Mouse (Mus musculus) liver, embryonic 13.5 days (tissue): ENCODE data around the gene Gm17657. TPM values are rescaled to one million over a fixed set of nuclear protein-coding genes. Genes with fewer than 3 reads are reported as not detected.
"Not testable (repeated sequence)": the region's sequence is repeated elsewhere in the genome, so short reads cannot be mapped to it uniquely, and the experiment has no call there.

ENCODE experiments used
- ATAC-seq: fragments of 200-750 bp; cut with Nextera tagmentation; 2 replicates; pipeline ENCODE4 v1.8.0; 2017; ENCODE audit warnings: low read depth, mild to moderate bottlenecking, moderate number of reproducible peaks, moderate library complexity
- DNase-seq: peaks from one replicate; pipeline ENCODE4 v3.0.0; 2022
- H3K27ac ChIP-seq: fragments of 300-500 bp; sonication (generic); 2 replicates; pipeline ENCODE4 v1.5.1; 2015; ENCODE audit warnings: moderate library complexity, mild to moderate bottlenecking, inconsistent platforms
- H3K27me3 ChIP-seq: fragments of 300-500 bp; sonication (generic); 2 replicates; pipeline ENCODE4 v1.6.1; 2015; ENCODE audit warnings: mild to moderate bottlenecking, inconsistent platforms
- H3K36me3 ChIP-seq: fragments of 300-500 bp; sonication (generic); 2 replicates; pipeline ENCODE4 v1.6.1; 2015; ENCODE audit warnings: mild to moderate bottlenecking, inconsistent platforms
- H3K4me1 ChIP-seq: fragments of 300-500 bp; sonication (generic); replicated peaks from 2 replicates; pipeline ENCODE4 v1.6.1; 2015; ENCODE audit warnings: inconsistent platforms
- H3K4me2 ChIP-seq: fragments of 300-500 bp; sonication (generic); 2 replicates; pipeline ENCODE4 v1.6.1; 2015; ENCODE audit warnings: inconsistent platforms, mild to moderate bottlenecking, moderate library complexity
- H3K4me3 ChIP-seq: fragments of 300-500 bp; sonication (generic); replicated peaks from 2 replicates; pipeline ENCODE4 v1.5.1; 2015; ENCODE audit warnings: mild to moderate bottlenecking, inconsistent platforms
- H3K9ac ChIP-seq: fragments of 300-500 bp; sonication (generic); 2 replicates; pipeline ENCODE4 v1.6.1; 2015; ENCODE audit warnings: mild to moderate bottlenecking, inconsistent platforms
- H3K9me3 ChIP-seq: fragments of 300-500 bp; sonication (generic); replicated peaks from 2 replicates; pipeline ENCODE4 v1.6.1; 2016; ENCODE audit warnings: inconsistent platforms
- WGBS: fragments of 180-500 bp; shearing (Covaris S2); methylation state at CpG from one replicate; pipeline ENCODE4 v1.1.7; 2015; ENCODE audit not compliant: insufficient replicate concordance; 5-methylcytosine and 5-hydroxymethylcytosine counted together
- polyA plus RNA-seq: library from polyadenylated mRNA; unstranded; fragments of >200 nt; fragmentation: Nextera tagmentation; extraction: Ambion mirVana; gene quantifications from 2 replicates; pipeline ENCODE4 v1.2.1, GENCODE M21; 2015

Gene Gm17657
- polyA plus RNA-seq, 1 experiment from 2014 or later, result not detected

DNA sequence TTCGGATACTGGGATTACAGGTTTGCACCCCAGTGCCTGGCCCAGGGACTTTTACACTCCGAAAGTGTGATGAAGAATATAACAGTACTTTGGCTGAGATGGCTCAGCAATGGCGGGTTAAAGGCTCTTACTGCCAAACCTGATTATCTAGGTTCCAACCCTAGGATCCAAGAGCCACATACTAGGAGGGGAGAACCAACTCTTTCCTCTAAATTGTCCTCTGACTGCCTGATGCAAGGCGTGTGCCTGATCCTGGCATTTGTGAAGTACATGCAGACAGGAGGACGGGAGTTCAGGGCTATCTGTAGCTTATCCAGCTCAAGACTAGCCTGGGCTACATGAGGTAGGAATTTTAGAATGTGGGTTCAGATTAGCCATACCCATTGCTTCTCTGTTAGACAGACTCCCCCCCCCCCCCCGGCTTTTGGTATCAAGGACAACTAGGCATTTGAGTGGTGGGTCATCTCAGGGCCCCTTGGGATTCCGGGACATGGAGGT is 49.1 kb downstream of the Gm17657 start:
- H3K4me1 ChIP-seq, result peaks cover 92% of the 10 kb centered on the region
- no peaks in the 10 kb centered on the region for H3K9me3 ChIP-seq
- peak; percentile 26 for ATAC-seq
- 15% methylated on average over 7 of the region's 7 CpGs for WGBS
- H3K4me2 ChIP-seq, result peak overlapping the region; percentile 65
- H3K27ac ChIP-seq, result peak overlapping the region; percentile 99
- peak overlapping the region; percentile 31 for H3K4me3 ChIP-seq
- DNase-seq, result peak; percentile 50
- peak overlapping the region; percentile 80 for H3K9ac ChIP-seq
- peaks cover 15% of the 10 kb centered on the region for H3K36me3 ChIP-seq
- no peaks in the 10 kb centered on the region for H3K27me3 ChIP-seq

DNA sequence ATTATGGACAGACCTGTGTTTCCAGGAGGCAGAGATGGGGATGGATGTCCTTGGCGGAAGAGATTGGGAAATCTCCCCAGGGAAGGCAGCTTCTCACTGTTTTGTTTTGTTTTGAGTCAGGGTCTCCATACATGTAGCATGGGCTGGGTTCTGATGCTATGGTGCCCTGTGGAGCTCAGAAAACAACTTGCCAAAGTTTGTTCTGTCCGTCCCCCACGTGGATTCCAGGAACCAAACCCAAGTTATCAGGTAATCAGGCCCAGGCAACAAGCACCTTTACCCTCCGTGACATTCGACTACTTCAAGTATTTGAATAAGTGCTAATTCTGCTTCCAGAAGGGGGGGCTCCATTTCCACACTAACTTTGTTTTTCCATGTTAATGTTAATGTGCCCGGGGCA is 49.9 kb downstream of the Gm17657 start:
- peak overlapping the region; percentile 80 for H3K9ac ChIP-seq
- no peaks in the 10 kb centered on the region for H3K27me3 ChIP-seq
- H3K27ac ChIP-seq, result peak overlapping the region; percentile 99
- peaks cover 23% of the 10 kb centered on the region for H3K36me3 ChIP-seq
- H3K4me1 ChIP-seq, result peaks cover 95% of the 10 kb centered on the region
- peak overlapping the region; percentile 65 for H3K4me2 ChIP-seq
- H3K9me3 ChIP-seq, result no peaks in the 10 kb centered on the region
- H3K4me3 ChIP-seq, result peak overlapping the region; percentile 31; the same call in 1 of the 2 replicates
- ATAC-seq (peak; percentile 48), DNase-seq (peak; percentile 81)
- 21% methylated on average over 6 of the region's 6 CpGs for WGBS

DNA sequence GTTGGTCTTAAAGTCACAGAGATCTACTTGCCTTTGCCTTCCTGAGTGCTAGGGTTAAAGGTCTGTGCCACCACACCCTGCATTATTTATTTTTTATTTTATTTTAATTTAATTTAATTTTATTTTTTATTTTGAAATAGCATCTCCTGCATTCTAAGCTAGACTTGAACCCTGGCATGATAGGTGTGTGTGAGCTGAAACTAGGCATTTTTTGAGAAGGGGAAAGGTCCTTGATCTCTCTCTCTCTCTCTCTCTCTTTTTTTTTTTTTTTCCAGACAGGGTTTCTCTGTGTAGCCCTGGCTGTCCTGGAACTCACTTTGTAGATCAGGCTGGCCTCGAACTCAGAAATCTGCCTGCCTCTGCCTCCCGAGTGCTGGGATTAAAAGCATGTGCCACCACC is 50.5 kb downstream of the Gm17657 start:
- not testable (repeated sequence) for DNase-seq, ATAC-seq, H3K9me3 ChIP-seq, H3K27me3 ChIP-seq
- Histone ChIP-seq H3K36me3 (peaks cover 28% of the 10 kb centered on the region), H3K9ac (peak overlapping the region; percentile 80), H3K4me3 (0 out of 2 replicates have a peak overlapping the region, but pooled peaks have one; percentile 1), H3K4me2 (peak overlapping the region; percentile 65), H3K27ac (peak overlapping the region; percentile 99), H3K4me1 (peaks cover 95% of the 10 kb centered on the region)
- 45% methylated on average over 2 of the region's 2 CpGs for WGBS

DNA sequence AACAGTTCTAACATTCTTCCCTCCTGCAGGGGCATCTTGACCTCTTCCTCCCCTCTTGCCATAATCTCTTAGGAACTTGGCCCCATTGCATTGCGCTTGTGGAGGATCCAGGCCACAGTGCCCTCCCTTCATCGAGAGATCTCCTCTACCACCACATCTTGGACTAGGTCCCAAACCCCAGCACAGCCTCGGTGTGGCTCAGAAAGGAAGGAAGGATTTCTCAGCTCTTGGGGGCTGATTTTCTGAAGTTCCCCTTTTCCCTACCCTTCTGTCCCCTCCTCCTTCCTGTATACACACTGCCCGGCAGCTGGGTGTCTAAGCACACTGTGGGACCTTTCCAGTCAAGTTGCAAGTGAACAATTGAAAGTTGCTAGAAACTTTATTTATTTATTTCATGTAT is 51.4 kb downstream of the Gm17657 start:
- ATAC-seq, result no peak
- H3K27me3 ChIP-seq, result no peaks in the 10 kb centered on the region
- peaks cover 95% of the 10 kb centered on the region for H3K4me1 ChIP-seq
- WGBS, result 8% methylated on average over 4 of the region's 4 CpGs
- no peak overlapping the region for H3K4me3 ChIP-seq
- peaks cover 38% of the 10 kb centered on the region for H3K36me3 ChIP-seq
- peak overlapping the region; percentile 36 for H3K4me2 ChIP-seq
- H3K27ac ChIP-seq, result peak overlapping the region; percentile 99
- H3K9ac ChIP-seq, result peak overlapping the region; percentile 80
- no peak for DNase-seq
- H3K9me3 ChIP-seq, result no peaks in the 10 kb centered on the region

DNA sequence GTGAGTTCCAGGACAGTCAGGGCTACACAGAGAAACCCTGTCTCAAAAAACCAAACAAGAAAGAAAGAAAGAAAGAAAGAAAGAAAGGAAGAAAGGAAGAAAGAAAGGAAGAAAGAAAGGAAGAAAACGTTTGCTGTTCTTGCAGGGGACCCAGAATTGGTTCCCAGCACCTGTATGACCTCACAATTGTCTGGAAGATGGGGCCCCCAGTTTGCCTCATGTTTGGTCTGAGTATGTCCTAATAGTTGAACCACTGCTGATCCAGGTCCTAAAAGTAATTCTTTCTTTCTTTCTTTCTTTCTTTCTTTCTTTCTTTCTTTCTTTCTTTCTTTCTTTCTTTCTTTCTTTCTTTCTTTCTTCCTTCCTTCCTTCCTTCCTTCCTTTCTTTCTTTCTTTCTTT is 52.0 kb downstream of the Gm17657 start:
- H3K4me3 ChIP-seq, H3K9me3 ChIP-seq, ATAC-seq, DNase-seq, H3K27me3 ChIP-seq: not testable (repeated sequence)
- H3K4me1 ChIP-seq, result peaks cover 91% of the 10 kb centered on the region
- H3K9ac ChIP-seq, result peak overlapping the region; percentile 66
- H3K4me2 ChIP-seq, result 0 out of 2 replicates have a peak overlapping the region, but pooled peaks have one; percentile 13
- 50% methylated on average over 1 of the region's 1 CpGs for WGBS
- H3K27ac ChIP-seq, result peak overlapping the region; percentile 99
- peaks cover 43% of the 10 kb centered on the region for H3K36me3 ChIP-seq

DNA sequence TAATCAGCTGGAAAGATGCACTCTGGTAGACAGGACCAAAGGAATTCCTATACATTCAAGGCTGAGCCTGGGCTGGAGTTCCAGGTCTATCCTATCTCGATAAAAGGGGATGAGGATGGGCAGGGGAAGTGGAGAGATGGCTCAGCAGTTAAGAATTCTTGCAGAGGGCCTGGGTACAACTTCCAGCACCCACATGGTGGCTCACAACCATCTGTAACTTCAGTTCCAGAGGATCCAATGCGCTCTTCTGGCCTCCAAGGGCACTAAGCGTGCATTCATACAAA is 52.4 kb downstream of the Gm17657 start:
- H3K9ac ChIP-seq, result peak overlapping the region; percentile 66
- WGBS, result 65% methylated on average over 3 of the region's 3 CpGs
- H3K27me3 ChIP-seq, result no peaks in the 10 kb centered on the region
- no peaks in the 10 kb centered on the region for H3K9me3 ChIP-seq
- H3K4me2 ChIP-seq, result peak overlapping the region; percentile 13; the same call in 1 of the 2 replicates
- ATAC-seq (no peak), DNase-seq (no peak)
- peak overlapping the region; percentile 1; the same call in 1 of the 2 replicates for H3K4me3 ChIP-seq
- peaks cover 87% of the 10 kb centered on the region for H3K4me1 ChIP-seq
- peak overlapping the region; percentile 99 for H3K27ac ChIP-seq
- peaks cover 48% of the 10 kb centered on the region for H3K36me3 ChIP-seq

DNA sequence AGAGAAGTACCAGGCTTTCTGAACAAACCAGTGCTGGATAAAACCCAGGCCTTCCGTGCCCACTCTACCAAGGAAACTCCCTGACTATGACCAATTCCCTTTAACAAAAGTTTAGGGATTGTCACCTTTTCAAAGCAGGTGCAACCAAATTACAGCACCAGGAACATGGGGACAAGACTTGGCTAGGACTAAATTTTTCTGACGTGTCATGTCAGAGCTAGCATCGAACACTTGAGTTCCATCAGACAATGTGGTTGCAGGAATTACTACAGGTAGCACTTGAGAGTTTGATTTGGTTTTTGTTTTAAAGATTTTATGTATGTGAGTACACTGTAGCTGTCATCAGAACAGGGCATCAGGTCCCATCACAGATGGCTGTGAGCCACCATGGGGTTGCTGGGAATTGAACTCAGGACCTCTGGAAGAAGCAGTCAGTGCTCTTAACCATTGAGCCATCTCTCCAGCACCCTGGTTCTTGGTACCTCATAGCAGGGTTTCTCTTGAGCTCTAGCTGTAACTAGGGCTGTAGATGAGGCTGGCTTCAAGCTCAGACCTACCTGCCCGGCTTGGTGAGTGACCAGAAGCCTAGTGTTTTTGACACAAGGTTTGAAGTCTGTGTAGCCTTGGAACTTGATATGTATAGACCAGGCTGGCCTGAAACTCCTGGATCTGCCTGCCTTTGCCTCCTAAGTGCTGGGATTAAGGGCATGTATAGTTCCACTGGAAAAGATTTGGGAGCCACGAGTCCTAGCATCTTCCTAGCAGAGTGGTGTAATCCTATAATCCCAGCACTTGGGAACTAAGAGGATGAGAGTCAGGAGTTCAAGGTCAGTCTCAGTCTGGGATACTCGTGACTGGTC is 53.0 kb downstream of the Gm17657 start:
- Histone ChIP-seq H3K4me1 (peaks cover 81% of the 10 kb centered on the region), H3K9ac (peak overlapping the region; percentile 66), H3K4me2 (peak overlapping the region; percentile 34), H3K4me3 (peak overlapping the region; percentile 8; the same call in 1 of the 2 replicates), H3K36me3 (peaks cover 54% of the 10 kb centered on the region), H3K9me3 (no peaks in the 10 kb centered on the region), H3K27me3 (no peaks in the 10 kb centered on the region), H3K27ac (peak overlapping the region; percentile 99)
- DNase-seq, result peak; percentile 44
- 69% methylated on average over 6 of the region's 6 CpGs for WGBS
- no peak for ATAC-seq

DNA sequence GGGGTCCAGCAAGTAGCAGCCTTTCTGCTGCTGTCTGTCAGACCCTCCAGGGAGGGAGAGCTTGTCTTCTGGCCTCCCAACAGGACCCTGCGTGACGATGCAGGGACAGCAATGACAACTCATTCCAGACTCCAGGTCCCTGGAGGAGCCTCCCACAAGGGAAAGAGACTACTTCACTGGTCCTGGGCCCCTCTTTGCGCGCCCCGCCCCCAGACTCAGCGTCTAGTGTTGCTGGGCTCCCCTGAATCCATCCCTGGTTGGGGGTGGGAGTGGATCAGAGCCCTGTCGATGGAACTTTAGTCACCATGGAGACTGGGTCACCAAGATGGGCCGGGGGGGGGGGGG is 54.7 kb downstream of the Gm17657 start:
- peaks cover 64% of the 10 kb centered on the region for H3K4me1 ChIP-seq
- 56% methylated on average over 7 of the region's 8 CpGs for WGBS
- no peak for ATAC-seq
- H3K27ac ChIP-seq, result peak overlapping the region; percentile 99
- peak overlapping the region; percentile 100 for H3K9ac ChIP-seq
- DNase-seq, result peak; percentile 42
- no peaks in the 10 kb centered on the region for H3K27me3 ChIP-seq
- H3K4me2 ChIP-seq, result peak overlapping the region; percentile 82
- no peaks in the 10 kb centered on the region for H3K9me3 ChIP-seq
- H3K4me3 ChIP-seq, result peak overlapping the region; percentile 100
- peaks cover 57% of the 10 kb centered on the region for H3K36me3 ChIP-seq

DNA sequence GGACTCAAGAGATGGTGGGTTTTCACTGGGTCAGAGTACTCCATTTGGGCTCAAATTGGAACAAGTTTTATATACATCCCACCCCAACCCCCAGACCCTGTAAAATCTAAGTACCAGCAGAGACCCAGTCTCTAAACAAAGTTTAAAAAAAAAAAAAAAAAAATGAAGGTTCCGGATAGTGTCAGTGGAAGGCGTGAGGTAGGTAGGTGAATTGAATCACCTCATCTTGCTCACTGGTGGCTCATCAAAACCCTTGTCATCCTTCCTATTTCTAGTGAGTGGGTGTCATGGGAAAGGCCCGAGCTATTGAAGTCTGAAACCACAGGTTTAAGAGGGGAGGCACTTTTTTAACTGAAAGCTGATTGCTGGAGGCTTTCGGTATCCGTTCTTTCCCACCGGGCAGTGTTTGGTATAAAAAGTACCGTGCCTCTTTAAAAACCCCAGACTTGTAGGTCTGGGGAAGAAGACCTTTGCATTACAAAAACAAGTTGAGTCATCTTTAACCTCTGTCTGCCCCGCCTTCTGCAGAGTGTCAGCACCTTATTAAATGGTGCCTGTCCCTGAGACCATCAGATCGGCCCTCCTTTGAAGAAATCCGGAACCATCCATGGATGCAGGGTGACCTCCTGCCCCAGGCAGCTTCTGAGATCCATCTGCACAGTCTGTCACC is 55.2 kb downstream of the Gm17657 start:
- ATAC-seq, result no peak
- H3K4me3 ChIP-seq, result peak overlapping the region; percentile 100
- DNase-seq, result no peak
- WGBS, result 52% methylated on average over 10 of the region's 10 CpGs
- peak overlapping the region; percentile 100 for H3K9ac ChIP-seq
- peaks cover 57% of the 10 kb centered on the region for H3K36me3 ChIP-seq
- H3K27ac ChIP-seq, result peak overlapping the region; percentile 99
- H3K4me1 ChIP-seq, result peaks cover 62% of the 10 kb centered on the region
- H3K27me3 ChIP-seq, result no peaks in the 10 kb centered on the region
- H3K4me2 ChIP-seq, result peak overlapping the region; percentile 82
- H3K9me3 ChIP-seq, result no peaks in the 10 kb centered on the region

DNA sequence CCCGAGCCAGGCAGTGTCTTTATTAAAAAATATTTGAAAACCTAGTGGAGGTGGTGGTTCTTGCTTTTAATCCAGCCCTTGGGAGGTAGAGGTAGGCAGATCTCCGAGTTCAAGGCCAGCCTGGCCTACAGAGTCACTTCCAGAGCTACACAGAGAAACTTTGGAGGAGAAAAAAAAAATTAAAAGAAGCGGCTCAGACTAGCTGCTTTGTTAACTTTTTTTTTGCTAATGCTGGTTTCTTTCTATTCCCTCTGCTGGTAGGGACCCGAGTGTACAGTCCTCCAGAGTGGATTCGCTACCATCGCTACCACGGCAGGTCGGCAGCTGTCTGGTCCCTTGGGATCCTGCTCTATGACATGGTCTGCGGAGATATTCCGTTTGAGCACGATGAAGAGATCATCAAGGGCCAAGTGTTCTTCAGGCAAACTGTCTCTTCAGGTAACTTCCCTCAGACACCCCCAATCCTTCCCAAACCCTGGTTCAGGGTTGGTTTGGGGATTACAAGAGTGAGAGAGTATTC is 55.9 kb downstream of the Gm17657 start:
- Histone ChIP-seq H3K9ac (peak overlapping the region; percentile 100), H3K4me2 (peak overlapping the region; percentile 82), H3K36me3 (peaks cover 57% of the 10 kb centered on the region), H3K4me1 (peaks cover 62% of the 10 kb centered on the region), H3K27ac (peak overlapping the region; percentile 99), H3K9me3 (no peaks in the 10 kb centered on the region), H3K4me3 (peak overlapping the region; percentile 100), H3K27me3 (no peaks in the 10 kb centered on the region)
- WGBS, result 54% methylated on average over 11 of the region's 11 CpGs
- no peak for DNase-seq
- ATAC-seq, result no peak
